Mouse (Mus musculus) heart, postnatal 10 days (tissue): ENCODE results near the gene Nav1. TPM values are rescaled to one million over a fixed set of nuclear protein-coding genes. Genes with fewer than 3 reads are reported as not detected.

ENCODE experiments used
- DNase-seq, 2 experiments: peaks; one replicate each; pipeline ENCODE4 v3.0.0; 2021
- intact Hi-C: fragments of 180-260 bp; cut with DNase I; formaldehyde crosslinking; loops from one replicate; pipeline ENCODE4 v1.15.1; 2025
- total RNA-seq, 2 experiments: library from RNA; stranded (reverse); gene quantifications; 2 replicates each; pipeline ENCODE4 v1.2.3; 2021

Nav1 gene
- total RNA-seq, 2 experiments from 2014 or later = 34.3 to 42.8 TPM

DNA sequence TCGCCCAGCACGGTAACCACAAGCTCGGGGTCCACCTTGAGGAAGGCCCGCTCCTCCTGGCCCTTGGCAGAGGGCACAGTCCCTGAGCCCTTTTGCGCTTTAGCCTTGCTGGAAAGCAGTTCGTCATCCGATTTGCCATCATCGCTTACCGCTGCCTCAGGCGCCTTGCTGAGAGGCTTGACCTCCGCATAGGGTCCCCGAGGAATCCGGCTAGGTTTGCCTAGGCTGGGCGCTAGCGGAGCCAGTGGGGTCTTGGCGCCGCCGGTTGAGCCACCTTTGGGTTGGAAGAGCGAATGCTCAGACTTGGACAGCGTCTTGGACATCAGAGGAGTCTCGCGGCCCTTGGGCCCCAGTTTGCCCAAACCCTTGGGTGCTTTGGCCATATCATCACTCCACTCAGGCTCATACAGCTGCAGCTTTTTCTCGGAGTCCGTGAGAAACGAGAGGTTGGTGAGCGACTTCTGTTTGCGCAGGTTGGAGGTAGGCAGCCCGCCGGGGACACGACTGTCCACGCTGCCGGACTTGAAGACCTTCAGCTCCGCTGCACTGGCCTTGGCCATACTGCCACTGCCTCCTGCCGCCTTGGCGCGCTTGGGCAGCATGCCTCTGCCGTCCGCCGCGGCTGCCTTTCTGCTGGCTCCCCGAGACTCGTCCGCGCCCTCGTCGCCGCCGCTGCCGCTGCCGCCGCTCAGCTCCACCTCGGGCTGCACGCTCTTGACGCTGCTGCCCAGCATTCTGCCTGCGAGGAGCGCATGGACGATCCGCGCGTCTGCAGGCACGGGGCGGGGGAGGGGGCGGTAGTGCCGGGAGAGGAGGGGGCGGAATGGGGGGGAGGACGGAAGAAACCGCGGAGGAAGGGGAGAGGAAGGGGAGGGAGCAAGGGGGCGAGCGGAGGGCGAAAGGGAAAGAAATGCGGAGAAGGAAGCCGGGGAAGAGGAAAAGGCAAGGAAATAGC, 22.2 kb downstream of the Nav1 start:
- intact Hi-C loops = loop anchor here (2.0 kb wide), 1 partner anchor 40 kb away; no protein-coding TSS in a partner anchor
- peak; percentile 51 to 57 for DNase-seq

DNA sequence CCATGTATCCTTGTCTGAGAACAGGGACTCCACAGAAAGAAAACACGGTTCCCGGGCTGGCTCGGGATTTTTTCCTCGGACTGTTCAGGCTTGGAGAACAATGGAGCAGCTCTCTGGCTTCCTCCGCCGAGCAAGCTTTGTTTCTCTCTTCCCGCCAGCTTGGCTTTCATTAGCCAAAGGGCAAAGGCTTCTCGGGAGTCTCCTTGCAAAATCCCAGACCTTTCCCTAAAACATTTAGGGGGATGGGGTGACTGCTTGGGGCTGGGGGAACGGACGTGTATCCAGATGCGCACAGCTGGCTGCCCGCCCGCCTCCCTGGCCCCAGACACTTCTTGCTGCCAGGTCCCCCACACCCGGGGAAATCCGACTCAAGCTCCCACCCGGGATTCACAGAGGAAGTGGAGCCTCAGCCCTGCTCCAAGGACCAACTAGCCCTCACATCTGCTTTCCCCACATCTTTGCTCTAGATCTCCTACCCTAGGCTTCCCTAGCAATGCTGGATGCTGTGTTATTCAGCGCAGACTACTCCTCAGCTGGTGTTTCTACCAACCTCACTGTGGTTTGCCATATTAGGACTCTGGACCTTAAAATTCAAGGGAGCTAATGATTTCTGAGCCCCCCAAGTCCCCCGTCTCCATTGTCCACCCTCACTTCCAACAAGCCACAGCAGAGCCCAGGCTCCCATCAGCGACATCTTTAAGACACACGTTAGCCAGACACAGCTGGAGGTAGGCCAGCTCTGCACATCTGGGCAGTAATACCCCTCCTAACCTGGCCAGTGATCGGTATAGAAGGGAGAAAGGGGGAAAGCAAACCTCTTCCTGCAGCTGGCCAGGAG, 23.2 kb downstream of the Nav1 start:
- intact Hi-C loops = loop anchor here (2.0 kb wide), 1 partner anchor 39 kb away; no protein-coding TSS in a partner anchor
- peak; percentile 58 to 68 for DNase-seq

DNA sequence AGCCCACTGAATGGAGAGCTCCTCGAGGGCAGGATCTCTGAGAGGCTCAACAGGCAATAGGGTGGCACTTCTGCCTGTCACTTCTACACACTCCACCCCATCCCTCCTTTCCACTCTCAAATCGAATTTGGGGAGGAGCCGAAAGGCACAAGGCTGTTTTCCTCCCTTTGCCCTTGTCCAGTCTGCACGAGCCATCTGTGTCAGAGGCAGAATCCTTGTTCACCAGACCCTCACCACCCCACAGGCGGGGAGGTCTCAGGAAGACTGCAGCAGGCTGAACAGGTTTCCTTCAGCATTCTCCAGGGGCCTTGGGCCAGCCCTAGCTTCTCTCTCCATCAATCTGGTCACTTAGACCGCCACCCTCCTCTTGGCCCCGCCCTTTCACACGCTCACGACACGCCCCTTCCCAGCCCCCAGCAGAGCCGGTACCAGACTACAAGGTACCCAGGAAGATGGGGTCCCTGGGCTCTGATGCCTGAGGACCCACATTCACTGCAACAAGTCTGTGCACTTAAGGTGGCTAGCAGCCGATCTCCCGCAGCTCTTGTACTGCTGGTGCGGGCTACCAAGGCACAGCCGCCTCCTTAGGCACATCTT, 23.9 kb downstream of the Nav1 start:
- intact Hi-C loops = no loop called here
- DNase-seq = peak; percentile 45 to 59

DNA sequence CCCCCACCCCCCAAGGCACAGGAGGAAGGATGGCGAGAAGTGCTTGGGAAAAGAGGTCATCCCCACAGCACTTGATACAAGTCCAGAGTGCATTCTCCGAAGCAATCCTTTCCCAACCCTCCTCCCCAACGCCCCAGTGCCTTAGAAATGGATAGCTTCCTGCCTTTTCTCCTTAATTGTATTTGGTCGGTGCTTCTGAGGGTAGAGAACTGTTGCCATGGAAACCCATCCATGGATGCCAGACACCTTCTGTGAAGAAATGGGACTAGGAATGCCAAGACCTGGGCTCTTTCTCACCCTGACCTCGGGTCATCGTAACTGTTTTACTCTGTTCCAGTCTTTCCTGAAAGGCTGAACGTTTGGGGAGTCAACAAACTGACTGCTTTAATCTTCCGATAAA, 26.1 kb downstream of the Nav1 start:
- no peak for DNase-seq
- intact Hi-C loops = no loop called here

DNA sequence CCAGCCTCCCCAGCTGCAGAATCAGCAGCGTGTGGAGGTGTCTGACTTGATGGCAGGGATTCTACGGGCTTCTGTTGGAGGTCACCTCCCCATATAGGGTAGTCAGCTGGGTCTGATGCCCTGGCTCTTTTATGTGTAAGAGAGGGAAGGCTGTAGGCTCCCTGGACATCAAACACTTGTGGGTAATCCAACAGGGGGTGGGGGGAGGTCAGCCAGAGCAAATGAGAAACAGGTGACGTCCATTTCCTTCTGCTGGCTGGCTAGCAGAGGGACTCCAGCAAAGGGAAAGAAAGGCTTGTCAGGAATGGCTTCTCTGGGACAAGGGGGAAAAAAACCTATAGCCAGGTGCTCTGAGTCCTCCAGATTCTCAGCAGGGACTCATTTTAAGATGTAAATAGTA, 28.0 kb downstream of the Nav1 start:
- no peak for DNase-seq
- intact Hi-C loops = no loop called here

DNA sequence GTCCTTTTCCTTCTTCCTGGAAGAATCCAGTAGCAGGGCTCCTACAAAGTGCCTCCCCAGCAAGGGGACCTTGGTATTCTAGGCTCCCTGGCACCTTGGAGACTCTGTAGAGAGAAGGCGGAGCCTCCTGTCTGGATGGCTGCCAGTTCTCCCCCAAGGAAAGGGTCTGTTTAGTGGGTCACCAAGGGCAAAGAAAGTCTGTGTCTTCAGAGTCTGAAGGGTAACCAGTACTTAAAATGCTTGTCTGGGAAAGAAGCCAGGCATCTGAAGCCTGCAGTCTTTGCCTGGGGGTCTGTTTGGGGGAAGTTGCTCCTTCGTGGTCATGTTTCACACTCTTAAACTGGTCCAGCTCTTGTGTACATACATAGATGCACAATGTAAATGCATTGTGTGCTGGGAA, 29.3 kb downstream of the Nav1 start:
- DNase-seq = no peak
- intact Hi-C loops = no loop called here

DNA sequence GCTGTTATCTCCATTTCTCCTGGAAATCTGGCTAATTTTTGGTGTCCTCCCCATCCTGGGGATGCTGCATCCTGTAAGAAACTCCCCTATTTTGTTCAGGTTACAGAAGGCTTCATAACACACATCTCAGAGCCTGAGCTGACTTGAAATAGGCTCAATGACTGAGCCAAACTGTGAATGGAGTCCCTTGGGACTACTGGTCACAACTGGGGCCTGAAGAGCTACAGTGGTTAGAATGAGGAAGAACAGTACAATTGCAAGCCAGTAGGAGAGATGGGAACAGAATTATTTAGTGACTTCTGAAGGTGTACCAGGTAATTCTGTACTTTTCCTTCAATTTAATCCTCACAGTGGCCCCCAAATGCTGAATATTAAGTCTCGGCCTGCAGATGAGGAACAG, 31.7 kb downstream of the Nav1 start:
- intact Hi-C loops = no loop called here
- no peak for DNase-seq

DNA sequence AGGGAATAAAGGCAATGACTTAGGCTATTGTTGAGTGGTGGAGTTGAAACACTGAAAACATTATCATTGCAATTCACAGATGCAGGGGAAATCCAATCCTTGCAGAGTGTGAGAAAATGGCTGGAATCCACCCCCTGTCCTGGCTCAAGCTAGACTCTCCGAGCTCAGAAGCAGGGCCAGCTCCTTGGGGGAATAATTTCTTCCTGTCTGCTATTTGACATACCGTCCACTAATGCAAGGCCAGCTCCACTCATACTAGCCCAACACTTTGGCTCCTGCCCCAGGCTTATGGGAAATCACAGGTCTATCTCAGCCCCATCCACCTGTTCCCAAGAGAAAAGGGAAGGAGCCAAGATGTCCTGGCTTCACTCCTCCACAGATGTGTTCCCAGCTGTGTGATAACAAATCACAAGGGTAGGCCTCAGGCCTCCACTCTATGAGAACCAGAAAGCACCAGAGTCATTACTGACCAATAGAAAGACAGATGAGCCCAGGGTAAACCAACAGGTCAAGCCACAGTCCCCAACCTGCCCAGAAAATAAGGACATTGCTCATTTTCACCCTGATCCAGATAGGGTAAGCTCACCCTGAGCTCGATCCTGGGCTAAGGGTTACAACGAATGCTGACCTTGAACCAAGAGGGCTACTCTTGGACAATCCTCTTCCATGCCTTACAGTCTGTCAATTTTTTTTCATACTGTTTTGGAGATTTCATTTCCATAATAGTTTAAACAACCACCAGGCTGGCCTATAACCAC, 32.5 kb downstream of the Nav1 start:
- intact Hi-C loops = no loop called here
- DNase-seq = peak; percentile 49 to 59

DNA sequence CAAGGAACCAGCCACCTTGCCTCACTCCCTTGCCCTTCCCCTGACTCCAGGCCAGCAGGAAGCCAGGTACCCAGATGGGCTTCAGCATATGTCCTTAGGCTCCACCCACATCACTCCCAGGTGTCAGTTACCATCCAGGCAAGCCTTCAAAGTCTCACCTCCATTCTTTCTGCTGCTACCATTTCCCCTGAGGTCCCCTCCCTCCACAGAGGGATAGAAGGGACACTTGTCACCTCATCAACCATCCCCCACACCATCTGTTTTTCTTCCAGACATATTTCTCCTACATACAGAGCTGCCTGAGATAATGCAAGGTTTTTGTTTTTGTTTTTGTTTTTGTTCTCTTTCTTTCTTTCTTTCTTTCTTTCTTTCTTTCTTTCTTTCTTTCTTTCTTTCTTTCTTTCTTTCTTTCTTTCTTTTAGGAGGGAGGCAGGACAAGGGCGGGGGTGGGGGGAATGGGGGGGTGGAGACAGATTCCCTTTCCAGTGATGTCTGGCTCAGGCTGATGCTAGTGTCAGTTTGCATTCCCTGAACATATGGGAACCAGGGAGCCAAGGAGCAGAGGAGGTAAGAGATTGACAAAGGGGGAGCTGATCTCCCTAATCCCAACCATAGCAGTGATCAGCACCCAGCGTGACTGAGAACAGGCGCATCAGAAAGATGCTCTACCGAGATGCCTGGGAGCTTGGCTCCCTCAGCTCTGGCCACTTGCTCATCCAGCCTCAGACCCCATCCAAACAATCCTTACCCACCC, 34.8 kb downstream of the Nav1 start:
- DNase-seq = no peak
- intact Hi-C loops = no loop called here

DNA sequence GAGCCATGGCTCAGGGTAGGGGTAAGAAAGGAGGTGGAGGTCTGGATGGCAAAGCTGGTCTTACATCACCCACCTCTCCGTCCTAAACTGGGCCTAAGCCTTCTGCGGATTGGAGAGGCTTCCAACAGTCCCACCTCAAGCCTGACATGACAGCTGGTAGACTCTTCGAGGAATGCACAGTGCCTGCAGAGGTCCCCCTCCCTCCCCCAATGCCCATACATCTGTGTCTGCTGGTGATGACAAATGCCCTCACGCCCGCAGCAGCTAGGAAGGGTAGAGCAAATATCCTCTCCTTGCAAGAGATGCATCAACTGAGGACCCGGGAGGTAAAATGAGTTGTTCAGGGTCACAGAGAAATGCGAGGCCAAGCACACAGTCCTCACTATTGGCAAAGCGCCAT, 39.0 kb downstream of the Nav1 start:
- intact Hi-C loops = no loop called here
- no peak for DNase-seq

DNA sequence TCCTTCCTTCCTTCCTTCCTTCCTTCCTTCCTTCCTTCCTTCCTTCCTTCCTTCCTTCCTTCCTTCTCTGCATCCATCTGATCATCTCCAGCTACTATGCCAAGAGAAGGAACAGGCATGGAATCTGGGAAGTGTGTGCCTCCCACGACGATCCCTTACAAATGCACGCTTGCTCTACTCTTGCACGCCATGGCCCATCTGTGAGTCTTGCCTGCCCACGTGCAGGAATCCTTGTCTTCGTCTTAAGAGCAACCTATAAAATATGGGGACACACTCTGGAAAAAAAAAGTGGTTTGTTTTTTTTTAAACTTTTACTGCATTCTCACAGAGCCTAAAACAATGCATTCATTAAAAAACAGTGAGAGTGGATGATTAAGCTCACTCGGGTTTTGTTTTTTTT, 40.5 kb downstream of the Nav1 start:
- intact Hi-C loops = no loop called here
- DNase-seq = no peak

DNA sequence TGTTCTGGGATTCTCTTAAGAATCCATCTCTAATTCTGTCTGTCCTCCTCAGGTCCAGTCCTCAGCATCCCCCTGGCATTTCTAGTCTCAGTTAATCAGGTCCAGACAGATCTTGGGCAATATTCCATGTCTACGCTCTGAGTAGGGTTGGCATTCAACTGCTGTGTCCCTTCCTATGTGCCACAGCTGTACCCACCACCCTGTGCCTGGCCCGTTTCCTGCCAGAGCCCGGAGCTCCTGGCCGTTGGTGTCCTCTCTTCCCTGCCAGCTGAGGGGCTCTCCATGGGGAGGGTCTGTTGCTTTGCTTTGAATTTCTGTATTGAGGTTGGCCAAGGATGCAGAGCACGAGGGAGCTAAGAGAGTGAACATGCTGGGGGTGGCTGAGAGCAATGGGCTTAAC, 41.3 kb downstream of the Nav1 start:
- intact Hi-C loops = no loop called here
- no peak for DNase-seq

DNA sequence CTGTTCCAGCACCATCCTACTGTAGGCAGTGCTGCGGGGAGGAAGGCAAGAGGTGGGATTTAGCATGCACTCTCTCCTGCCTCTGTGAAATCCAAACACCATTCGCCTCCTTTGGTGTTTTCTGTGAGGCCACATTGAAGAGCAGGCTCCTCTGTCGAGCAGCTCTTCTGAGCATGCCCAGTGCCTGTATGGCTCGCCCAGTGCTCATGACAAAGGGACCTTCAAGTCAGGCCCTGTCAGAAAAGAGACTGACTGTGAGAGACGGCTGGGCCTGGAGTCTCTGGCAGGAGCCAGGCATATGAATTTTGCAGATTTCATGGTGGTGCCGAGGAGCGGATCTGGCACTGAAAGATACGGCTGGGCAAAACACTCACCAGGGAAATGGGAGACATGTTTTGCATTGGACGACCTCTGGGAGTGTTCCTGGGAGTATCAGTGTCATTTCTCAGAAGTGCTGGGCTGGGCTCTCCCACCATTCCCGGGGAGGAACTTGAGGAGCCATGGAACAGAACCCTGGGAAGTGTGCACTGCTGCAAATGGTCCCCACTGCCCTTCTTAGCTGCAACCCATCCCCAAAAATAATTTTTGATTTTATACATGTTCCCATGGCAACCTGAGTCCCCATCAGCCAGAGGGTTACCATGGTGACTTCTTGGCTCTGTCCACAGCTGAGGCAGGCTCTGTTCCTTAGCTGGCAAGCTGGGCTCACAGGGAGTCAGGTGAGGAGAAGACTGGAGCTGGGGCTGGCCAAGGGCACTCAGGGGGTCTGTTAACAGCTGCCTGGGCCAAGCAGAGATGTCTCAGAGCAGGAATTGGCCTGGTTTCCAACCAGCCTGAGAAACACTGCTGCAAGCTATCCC, 42.2 kb downstream of the Nav1 start:
- no peak for DNase-seq
- intact Hi-C loops = no loop called here

DNA sequence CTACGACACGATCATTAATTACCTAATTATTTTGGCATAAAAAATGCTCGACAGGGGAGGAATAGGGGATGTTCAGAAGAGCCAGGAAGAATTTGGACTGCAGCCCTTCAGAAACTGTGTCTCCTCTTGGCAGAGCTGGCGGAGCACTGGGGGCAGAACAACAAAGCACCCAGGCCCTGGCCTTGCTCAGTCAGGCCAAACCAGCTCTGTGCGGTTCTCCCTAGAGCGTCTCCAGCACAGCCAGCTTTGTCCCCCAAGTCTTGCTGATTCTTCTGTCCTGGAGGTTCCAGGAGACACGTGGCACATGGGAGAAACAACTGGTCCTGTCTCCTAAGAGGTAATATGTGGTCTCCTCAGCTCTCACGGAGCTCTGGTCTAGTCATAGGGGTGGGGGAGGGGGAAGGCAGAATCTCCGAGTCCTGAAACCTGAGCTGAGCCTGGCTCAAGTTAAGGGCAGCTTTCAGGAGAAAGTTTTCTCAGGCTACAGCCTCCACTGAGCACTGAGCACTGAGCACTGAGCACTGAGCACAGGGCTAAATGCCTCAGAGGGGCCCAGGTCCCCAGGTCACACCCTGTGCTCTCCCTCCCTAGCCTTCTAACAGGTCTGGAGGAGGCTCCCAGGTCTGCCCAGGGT, 43.2 kb downstream of the Nav1 start:
- intact Hi-C loops = no loop called here
- DNase-seq = no peak

DNA sequence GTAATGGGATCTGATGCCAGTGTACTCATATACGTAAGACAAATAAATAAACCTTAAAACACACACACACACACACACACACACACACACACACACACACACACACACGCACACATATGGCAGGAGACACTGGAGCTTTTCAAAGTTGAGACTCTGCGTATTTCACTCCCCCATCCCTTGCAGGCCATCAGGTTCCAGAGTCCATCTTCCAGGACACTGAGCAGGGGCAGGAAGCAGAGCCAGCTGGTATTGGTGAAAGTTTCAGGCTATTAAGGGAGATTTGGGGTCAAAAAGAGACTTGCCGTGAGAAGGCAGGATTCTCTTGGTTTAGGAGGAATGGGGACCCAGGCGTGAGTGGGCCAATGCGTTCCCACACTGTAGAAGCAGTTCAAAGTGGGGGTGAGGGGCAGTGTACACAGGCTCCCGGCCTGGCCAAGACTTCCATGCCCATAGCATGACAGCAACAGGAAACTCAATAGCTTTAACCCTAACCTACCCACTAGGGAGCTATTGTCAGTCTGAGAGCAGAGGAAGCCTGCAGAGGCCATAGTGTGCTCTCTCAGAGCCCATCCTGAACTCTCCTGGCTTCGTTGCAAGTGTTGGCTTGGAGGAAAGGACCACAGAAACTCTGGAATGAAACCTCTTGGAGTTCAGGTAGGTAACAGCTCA, 44.0 kb downstream of the Nav1 start:
- intact Hi-C loops = no loop called here
- no peak for DNase-seq

DNA sequence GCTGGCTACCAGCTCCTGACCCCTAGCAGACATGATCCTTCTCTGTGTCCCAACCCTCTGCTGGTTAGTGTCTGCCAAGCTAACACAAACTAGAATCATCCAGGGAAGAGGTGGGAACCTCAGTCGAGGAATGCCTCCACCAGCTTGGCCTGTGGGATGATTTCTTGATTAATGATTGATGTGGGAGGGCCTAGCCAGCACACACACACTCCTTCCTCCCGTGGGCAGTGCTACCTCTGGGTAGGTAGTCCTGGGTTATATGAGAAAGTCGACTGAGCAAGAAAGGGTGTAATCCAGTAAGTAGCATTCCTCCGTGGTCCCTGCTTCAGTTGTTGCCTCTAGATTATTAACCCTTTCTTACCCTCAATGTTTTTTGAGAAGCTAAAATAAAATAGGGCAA, 45.0 kb downstream of the Nav1 start:
- intact Hi-C loops = no loop called here
- no peak for DNase-seq

DNA sequence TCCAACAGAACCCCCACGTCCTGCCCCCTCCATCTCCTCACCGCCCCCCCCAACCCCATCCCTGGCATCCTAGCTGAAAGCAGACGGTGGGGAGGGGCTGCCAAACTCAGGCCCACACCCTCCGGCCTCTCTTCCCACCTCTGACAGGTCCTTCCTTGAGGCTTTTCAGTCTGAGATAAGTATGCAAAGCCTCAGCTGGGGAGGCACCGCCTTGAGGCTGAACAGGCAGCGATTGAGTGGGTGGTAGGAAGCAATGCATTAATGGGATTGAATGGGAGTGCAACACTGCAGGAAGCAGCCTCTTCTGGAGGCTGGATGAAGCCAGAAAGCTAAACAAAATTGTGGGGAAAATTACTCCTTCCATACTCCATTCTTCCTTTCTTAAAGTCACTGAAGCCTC, 45.8 kb downstream of the Nav1 start:
- intact Hi-C loops = no loop called here
- no peak for DNase-seq

DNA sequence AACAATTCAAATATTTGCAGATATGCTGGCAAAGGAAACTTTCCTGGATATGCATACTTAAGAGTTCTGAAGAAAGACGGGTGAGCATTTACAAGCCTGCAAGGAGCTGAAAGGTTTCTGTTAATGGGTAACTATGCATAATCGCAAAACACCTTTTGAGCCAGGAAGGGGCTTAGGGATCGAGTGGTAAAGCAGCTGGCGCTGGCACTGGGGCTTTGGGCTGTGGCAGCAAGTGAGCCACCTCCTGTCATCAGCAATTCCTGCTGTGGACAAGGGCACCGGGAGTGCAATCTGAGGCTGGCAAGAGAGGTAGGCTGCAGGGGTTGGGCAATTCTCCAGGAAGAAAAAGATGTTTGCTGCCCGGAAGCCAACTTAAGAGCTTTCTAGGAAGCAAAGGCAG, 49.1 kb downstream of the Nav1 start:
- intact Hi-C loops = no loop called here
- DNase-seq = peak in 1 of 2 experiments; percentile 58
